Mouse (Mus musculus): ENCODE data around the gene Polr1e.
"Not testable (repeated sequence)": the region's sequence is repeated elsewhere in the genome, so short reads cannot be mapped to it uniquely, and the experiment has no call there.

The Polr1e gene

GRCm38 (mm10) chr4:45005452-45005851, 12.9 kb upstream of the Polr1e start:
- DNase-seq (ENCODE audit: low read depth, low spot score), result no peak

DNA sequence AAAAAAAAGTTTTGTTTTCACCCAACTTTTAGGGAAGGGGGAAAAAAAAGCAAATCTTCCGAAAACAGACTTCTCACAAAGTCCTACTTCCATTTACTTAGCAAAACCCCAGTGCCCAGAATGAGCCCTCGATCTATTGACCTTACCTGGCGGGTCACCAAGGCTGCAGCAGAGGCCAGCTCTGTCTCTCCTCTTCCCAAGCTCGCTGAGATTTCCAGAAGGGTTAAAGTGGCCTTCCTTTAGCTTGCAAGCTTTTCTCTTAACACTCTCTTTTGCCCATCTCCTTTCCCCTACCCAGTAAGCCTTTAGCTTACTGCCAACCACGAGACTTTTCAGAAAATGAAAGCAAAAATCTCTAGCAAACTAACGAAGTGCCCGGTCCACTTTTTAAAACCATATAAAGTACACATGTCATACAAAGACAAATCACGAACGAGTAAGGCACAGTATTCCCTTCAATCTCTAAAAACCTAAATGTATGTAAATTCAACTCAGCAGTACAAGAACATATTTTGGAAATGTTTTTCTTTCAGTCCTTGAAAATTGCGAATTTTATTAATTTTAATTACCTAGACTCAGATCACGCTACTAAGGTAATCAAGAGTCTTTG, 7.5 kb upstream of the Polr1e start:
- no peak for DNase-seq (ENCODE audit: low read depth, low spot score)

- DNase-seq (ENCODE audit: low read depth, low spot score), result peak; percentile 47
These were observed 6.7 kb upstream of the Polr1e start for GRCm38 (mm10) chr4:45011581-45012104.

DNA sequence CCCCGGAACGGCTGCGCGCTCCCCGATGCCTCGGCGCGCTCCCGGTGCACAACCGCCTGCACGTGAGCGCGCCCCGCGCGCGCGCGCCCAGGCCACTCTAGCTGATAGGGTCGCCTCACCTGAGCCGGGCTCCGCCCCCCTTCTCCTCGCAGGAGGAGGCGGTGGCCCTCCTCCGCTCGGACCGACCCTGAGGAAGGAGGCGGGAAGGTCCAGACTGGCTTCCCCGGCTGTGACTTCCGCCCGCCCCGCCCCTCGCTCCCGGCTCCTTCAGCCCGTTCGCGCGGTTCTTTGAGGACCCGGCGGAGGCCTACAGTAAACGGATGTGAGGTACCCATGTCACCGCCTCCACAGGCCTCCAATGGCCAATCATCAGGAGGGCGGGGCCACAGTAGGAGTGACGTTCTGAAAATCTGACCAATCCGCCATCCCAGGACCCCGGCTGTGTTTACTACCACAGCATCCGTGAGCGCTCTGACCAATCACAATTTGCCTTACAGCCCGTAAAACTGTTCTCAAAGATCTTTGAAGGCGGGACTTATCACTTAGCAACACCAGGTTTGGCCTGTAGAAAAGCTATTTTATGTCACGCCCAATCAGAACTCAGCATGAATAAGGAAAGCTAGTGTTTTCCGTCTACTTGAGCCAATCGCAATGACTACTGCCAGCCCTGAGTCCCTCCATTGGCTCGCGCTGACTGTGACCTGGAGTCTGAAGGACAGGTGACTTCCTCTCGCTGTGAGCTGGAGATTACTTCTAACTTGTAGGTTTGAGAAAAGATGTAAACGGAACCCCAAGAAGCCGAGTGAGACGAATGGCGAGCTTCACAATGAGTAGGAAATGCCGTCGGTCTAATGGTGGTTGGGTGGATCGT, 6.0 kb upstream of the Polr1e start, which contains the start of gene Zbtb5:
Gene Zbtb5 (minus strand): TSS at position 308 of the 871 bp plus-strand sequence.
- peak; percentile 99 for DNase-seq (ENCODE audit: low read depth, low spot score)

GRCm38 (mm10) chr4:45013031-45013431, 5.4 kb upstream of the Polr1e start:
- no peak for DNase-seq (ENCODE audit: low read depth, low spot score)

- DNase-seq (ENCODE audit: low read depth, low spot score), result no peak
These were observed 4.8 kb upstream of the Polr1e start for GRCm38 (mm10) chr4:45013537-45013936.

DNA sequence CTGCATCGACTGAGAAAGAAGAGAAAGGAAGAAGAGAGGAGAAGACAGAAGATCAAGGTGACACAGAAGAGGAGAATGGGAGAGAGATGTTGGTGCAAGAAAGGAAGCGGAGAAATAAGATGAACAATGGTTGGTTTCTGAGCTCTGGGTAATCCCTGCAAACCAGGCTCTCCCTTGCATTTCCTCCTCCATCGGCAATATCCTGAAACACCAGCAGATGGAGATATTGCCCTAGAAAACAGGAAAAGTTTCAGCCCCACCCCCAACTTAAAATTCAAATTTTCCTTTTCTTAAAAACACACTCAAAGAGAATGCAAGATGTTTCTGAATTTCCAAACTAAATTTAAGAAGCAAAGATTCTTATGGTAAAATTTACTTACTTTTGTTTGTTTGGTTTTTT, 2.8 kb upstream of the Polr1e start:
- DNase-seq (ENCODE audit: low read depth, low spot score), result peak; percentile 27

- DNase-seq (ENCODE audit: low read depth, low spot score), result no peak
These were observed 626 bp downstream of the Polr1e start for GRCm38 (mm10) chr4:45019009-45019408.

DNA sequence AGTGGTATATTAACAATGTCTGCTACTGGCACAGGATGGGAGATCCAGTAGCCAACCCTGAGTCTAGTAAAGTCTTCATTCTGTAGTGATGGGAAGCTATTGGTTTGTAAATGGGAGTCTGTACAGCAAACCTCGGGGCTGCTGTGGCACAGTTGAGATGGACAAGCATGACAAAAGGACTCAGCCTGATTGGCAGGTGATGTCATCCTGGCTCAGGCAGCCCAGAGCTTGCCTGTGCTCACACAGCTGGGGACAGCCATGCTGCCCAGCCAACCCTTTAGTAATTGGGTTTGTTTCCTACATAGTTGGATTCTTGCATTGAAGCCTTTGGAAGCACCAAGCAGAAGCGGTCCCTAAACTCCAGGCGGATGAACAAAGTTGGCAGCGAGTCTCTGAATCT, 8.1 kb downstream of the Polr1e start:
- no peak for DNase-seq (ENCODE audit: low read depth, low spot score)

- no peak for DNase-seq (ENCODE audit: low read depth, low spot score)
These were observed 14.2 kb downstream of the Polr1e start for GRCm38 (mm10) chr4:45032586-45032985.

GRCm38 (mm10) chr4:45034693-45035628, 16.6 kb downstream of the Polr1e start:
- no peak for DNase-seq (ENCODE audit: low read depth, low spot score)

- no peak for DNase-seq (ENCODE audit: low read depth, low spot score)
These were observed 17.7 kb downstream of the Polr1e start for GRCm38 (mm10) chr4:45036048-45036447.

GRCm38 (mm10) chr4:45036571-45036970, 18.2 kb downstream of the Polr1e start:
- DNase-seq (ENCODE audit: low read depth, low spot score), result no peak

DNA sequence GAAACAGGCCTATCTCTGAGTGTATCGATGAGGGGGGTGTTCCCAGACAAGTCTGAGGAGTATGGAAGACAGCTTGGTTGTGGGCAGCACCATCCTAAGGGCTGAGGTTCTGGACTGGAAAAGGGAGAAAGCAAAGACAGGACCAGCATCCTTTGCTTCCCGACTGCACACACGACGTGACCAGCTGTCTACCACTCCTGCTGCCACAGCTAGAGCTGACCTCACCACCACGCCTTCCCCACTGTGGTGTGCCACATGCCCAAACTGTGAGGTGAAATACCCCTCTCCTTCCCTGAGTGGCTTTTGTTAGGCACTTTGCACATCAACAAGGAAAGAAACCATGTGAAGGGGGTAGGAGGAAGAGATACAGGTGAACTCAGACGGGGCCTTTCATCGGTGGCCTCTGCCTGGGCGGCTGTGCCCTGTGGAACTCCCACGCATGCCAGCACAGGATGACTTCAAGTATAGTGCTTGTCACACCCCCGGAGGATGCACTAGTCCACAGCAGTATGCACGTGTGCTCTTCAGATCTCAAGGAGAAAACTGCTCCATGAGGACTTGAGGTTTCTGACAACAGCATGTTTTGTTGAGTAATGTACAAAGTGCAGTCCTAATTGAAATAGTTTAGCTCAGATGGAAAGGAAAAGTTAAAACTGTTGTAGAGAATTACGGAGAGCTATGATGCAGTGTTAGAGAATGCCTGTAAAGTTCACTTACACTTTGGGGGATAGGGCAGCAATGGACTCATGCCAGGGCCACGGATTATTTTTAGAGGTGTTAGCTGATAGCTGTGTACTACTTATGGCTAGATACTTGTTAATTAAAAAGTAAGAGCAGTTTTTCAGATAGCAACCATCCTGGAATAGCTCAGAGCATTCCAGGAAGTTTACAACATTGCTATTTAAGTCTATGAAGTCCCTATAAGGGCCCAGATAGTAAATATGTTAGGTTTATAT, 19.4 kb downstream of the Polr1e start:
- DNase-seq (ENCODE audit: low read depth, low spot score), result no peak

- not testable (repeated sequence) for DNase-seq (ENCODE audit: low read depth, low spot score)
These were observed 20.5 kb downstream of the Polr1e start for GRCm38 (mm10) chr4:45038879-45039278.

DNA sequence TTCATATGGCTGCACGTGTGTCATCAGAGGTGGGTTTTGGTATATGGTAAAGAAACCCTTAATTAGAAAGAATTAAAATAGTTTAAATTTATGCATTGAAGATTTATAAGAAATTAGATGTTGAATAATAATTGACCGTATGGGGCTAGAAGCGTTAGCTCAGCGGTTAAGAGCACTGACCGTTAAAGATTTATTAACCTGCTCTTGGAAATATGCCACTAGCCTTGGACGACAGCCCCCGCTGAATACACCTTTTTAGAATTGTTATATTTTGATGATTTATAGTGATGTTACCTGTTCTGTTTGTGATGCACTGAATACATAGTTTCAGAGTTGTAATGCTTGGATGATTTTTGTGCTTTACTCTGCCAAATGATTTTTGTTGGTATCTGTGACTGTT, 21.2 kb downstream of the Polr1e start:
- DNase-seq (ENCODE audit: low read depth, low spot score), result not testable (repeated sequence)

DNA sequence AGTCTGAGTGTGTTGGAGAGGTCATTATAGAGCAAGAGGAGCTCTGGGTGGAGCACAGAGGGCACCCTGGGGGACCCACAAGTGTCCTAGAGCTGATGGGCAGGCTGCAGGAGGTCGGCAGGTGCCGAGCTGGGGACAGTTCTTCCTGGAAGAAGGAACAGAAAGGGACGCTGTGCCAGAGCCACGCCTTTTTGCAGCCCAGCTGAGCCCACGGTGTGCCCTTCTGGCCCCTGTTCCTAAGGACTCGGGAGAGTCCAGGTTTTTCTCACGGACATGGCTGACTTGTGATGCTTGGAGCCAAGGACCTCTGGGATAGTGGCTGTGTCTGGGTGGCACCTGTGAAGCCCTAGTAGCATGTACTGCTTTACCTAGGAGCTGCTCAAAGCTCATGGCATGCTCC, 22.4 kb downstream of the Polr1e start:
- DNase-seq (ENCODE audit: low read depth, low spot score), result no peak

DNA sequence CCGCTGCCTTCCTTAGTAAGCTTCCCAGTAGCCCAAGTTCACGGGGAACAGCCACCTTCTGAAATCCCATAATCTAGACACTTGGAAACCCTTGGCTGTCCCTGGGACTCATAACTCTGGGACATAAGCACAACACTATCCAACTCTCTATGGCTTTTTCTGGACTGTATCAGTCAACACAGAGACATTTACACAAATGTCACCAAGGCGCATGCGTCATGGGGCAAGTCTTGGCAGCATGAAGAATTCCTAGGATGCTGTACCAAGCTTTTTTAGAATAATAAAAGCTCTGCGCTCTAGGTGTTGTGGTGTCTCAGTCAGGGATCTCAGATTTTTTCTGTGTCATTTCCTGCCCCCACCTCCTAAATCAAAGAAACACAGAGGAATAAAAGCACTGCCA, 28.3 kb downstream of the Polr1e start:
- DNase-seq (ENCODE audit: low read depth, low spot score), result no peak

DNA sequence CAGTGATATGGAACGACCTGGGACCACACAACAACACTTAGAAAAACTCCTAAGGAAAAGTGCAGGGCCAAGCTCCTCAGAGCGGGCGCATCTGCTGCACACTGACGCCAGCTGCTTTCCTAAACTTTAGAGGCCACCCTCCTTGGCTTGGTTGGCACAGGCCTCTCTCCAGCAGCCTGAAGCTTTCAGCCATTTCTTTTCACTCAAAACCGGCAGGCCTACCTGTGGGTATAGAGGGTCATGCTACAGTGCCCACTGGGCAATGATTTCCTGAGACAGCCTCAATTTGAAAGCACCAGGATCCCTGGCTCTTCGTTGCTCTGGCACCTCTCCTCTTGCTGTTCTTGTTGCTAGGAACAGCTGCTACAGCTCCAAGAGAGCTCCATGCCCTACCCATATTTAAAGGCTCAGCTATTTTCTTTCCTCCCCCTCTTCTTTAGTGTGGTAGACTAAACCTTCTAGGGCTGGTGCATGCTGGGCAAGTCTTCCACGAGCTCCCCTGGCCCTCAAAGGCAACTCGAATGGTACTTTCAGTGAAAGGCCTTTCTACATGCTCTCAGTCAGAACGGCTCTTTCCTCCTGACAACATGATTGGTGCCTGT, 29.0 kb downstream of the Polr1e start:
- DNase-seq (ENCODE audit: low read depth, low spot score), result no peak

DNA sequence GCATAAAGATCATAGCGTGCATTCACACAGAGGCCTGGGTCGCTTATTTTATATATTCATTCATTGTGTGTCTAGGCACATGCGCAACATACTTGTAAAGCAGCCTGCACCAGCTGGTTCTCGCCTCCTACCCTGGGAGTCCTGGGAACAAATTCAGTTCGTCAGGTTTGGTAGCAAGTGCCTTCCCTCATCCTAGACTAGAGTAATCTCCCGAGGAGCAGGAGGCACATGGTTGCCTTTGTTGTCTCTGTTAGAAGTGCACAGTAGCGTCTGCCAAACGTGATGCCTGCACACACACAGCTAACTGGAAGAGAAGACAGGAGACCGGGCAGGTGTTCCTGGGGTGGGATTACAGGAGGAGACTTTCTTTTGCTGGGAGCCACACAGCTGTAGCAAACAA, 29.6 kb downstream of the Polr1e start:
- no peak for DNase-seq (ENCODE audit: low read depth, low spot score)

Data from embryo, embryonic 11.5 days (tissue).